Mouse (Mus musculus) brown adipose tissue, adult 24 weeks (tissue): ENCODE data around the gene Tmtc2. TPM values are rescaled to one million over a fixed set of nuclear protein-coding genes. Genes with fewer than 3 reads are reported as not detected.

Experiments
- H3K27ac ChIP-seq: fragments of 200-500 bp; replicated peaks from 2 replicates; pipeline ENCODE4 v1.5.1; 2012; ENCODE audit warnings: low read depth, mild to moderate bottlenecking, low read length
- H3K4me1 ChIP-seq: fragments of 200-500 bp; 2 replicates; pipeline ENCODE4 v1.6.1; 2012; ENCODE audit warnings: low read length, mixed read lengths; ENCODE audit not compliant: control insufficient read depth, insufficient read depth, insufficient read length
- H3K4me3 ChIP-seq: fragments of 200-500 bp; 2 replicates; pipeline ENCODE4 v1.5.1; 2012; ENCODE audit warnings: low read depth, mild to moderate bottlenecking, low read length, moderate library complexity; ENCODE audit not compliant: insufficient read depth
- polyA plus RNA-seq: library from polyadenylated mRNA; stranded (reverse); fragments of >200 nt; gene quantifications from 2 replicates; pipeline ENCODE4 v1.2.4, GENCODE M21; 2012; ENCODE audit not compliant: missing spikeins, insufficient read depth, insufficient read length

Gene Tmtc2
- polyA plus RNA-seq, result 1.1 and 2.8 TPM in 2 replicates

- Histone ChIP-seq H3K4me3 (peak within 1 kb of the TSS; percentile 87), H3K4me1 (no peaks in the 10 kb centered on the region), H3K27ac (peak within 1 kb of the TSS; percentile 28; the same call in 1 of the 2 replicates)
Observed at GRCm38 (mm10) chr10:105573908-105574694, at the start of gene Tmtc2. Tmtc2 (minus strand) TSS chr10:105574451.

- no peak overlapping the region for H3K27ac ChIP-seq
- no peak overlapping the region for H3K4me3 ChIP-seq
Observed at GRCm38 (mm10) chr10:105612117-105612516, 37.9 kb upstream of the Tmtc2 start.

GRCm38 (mm10) chr10:105598826-105599225 lies 24.6 kb upstream of the Tmtc2 start:
- Histone ChIP-seq H3K27ac (no peak overlapping the region), H3K4me3 (no peak overlapping the region), H3K4me1 (no peaks in the 10 kb centered on the region)

More at GRCm38 (mm10) chr10:105612117-105612516, 37.9 kb upstream of the Tmtc2 start:
- H3K4me1 ChIP-seq, result no peaks in the 10 kb centered on the region

GRCm38 (mm10) chr10:105597226-105597625 lies 23.0 kb upstream of the Tmtc2 start:
- Histone ChIP-seq H3K27ac (no peak overlapping the region), H3K4me3 (no peak overlapping the region), H3K4me1 (no peaks in the 10 kb centered on the region)

GRCm38 (mm10) chr10:105595480-105596102 lies 21.3 kb upstream of the Tmtc2 start:
- no peaks in the 10 kb centered on the region for H3K4me1 ChIP-seq
- H3K27ac ChIP-seq, result no peak overlapping the region
- H3K4me3 ChIP-seq, result no peak overlapping the region

- H3K4me1 ChIP-seq, result no peaks in the 10 kb centered on the region
- H3K4me3 ChIP-seq, result no peak overlapping the region
- no peak overlapping the region for H3K27ac ChIP-seq
Observed at GRCm38 (mm10) chr10:105588141-105588540, 13.9 kb upstream of the Tmtc2 start.

GRCm38 (mm10) chr10:105579318-105579717 lies 5.1 kb upstream of the Tmtc2 start:
- no peak overlapping the region for H3K4me3 ChIP-seq
- no peaks in the 10 kb centered on the region for H3K4me1 ChIP-seq
- no peak overlapping the region for H3K27ac ChIP-seq

- H3K4me1 ChIP-seq, result no peaks in the 10 kb centered on the region
- no peak overlapping the region for H3K27ac ChIP-seq
- no peak overlapping the region for H3K4me3 ChIP-seq
Observed at GRCm38 (mm10) chr10:105578291-105578845, 4.1 kb upstream of the Tmtc2 start.

- Histone ChIP-seq H3K4me1 (no peaks in the 10 kb centered on the region), H3K27ac (no peak overlapping the region)
Observed at GRCm38 (mm10) chr10:105574695-105575660, 727 bp upstream of the Tmtc2 start.

GRCm38 (mm10) chr10:105573306-105573907 lies 844 bp downstream of the Tmtc2 start:
- H3K4me3 ChIP-seq, result peak overlapping the region; percentile 87
- no peaks in the 10 kb centered on the region for H3K4me1 ChIP-seq
- 0 out of 2 replicates have a peak overlapping the region, but pooled peaks have one; percentile 28 for H3K27ac ChIP-seq

More at GRCm38 (mm10) chr10:105574695-105575660, 727 bp upstream of the Tmtc2 start:
- H3K4me3 ChIP-seq, result peak overlapping the region; percentile 87

- Histone ChIP-seq H3K27ac (no peak overlapping the region), H3K4me3 (peak overlapping the region; percentile 45), H3K4me1 (no peaks in the 10 kb centered on the region)
Observed at GRCm38 (mm10) chr10:105572829-105573228, 1.4 kb downstream of the Tmtc2 start.

- no peaks in the 10 kb centered on the region for H3K4me1 ChIP-seq
- peak overlapping the region; percentile 5; the same call in 1 of the 2 replicates for H3K4me3 ChIP-seq
- no peak overlapping the region for H3K27ac ChIP-seq
Observed at GRCm38 (mm10) chr10:105572301-105572700, 1.9 kb downstream of the Tmtc2 start.

GRCm38 (mm10) chr10:105571831-105572230 lies 2.4 kb downstream of the Tmtc2 start:
- Histone ChIP-seq H3K4me3 (peak overlapping the region; percentile 5; the same call in 1 of the 2 replicates), H3K27ac (no peak overlapping the region), H3K4me1 (no peaks in the 10 kb centered on the region)

GRCm38 (mm10) chr10:105571019-105571418 lies 3.2 kb downstream of the Tmtc2 start:
- H3K27ac ChIP-seq, result no peak overlapping the region
- H3K4me1 ChIP-seq, result no peaks in the 10 kb centered on the region
- H3K4me3 ChIP-seq, result no peak overlapping the region
